Mouse (Mus musculus): ENCODE measurements around the gene Adprhl1. TPM values are rescaled to one million over a fixed set of nuclear protein-coding genes. Genes with fewer than 3 reads are reported as not detected.

The Adprhl1 gene
- total RNA-seq (2023): not detected

GRCm38 (mm10) chr8:13254019-13254418 is at the start of gene Adprhl1:
Gene Adprhl1 (minus strand): TSS chr8:13254162.

GRCm38 (mm10) chr8:13287692-13288623 is 34.0 kb upstream of the Adprhl1 start, which contains the start of the genes Dcun1d2 and Tmco3:
Gene Dcun1d2 (minus strand): TSS chr8:13288131.
Gene Tmco3 (plus strand): TSS chr8:13288190.

DNA sequence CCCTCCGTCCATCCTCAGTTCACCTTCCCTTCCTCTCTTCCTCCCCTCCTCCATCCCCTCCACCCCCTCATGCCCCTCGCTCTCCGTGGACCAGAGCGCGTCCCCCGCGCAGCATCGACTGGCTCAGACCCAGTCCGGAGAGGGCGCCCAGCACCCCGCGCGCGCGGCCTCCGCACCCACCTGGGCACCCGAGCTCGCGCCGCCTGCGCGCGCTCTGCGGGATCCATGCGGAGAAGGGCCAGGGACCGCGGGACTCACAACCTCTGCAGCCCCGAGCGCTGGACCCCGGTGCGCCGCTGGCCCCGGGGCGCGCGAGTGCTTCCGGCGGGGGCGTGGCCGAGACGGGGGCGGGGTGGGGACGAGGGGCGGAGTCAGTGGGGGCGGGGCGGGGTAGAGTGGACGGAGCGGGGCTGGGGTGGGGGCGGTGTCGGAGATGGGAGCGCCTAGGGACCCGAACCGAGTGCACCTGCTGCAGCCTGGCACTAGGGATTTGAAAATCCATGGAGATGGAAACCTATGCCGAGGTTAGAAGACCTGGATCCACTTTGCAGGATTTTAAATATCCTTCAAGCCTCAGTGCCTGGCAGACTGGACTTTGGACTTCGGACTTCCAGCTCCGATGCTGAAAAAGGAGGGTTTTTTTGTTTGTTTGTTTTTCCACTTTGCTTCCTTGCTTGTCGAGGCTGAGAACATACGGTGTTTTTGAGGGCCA is 53.5 kb downstream of the Adprhl1 start, which contains the start of gene Grtp1:
Grtp1 (minus strand) TSS at position 320 of the 712 bp plus-strand sequence.

Other genes with a start within 250 kb of the Adprhl1 start
- gene F7, start 228.1 kb downstream of the Adprhl1 start, total RNA-seq (2023): 1 to 10 TPM; 1.8 to 2.7 TPM
- gene F10, start 216.9 kb downstream of the Adprhl1 start, total RNA-seq (2023): 10 to 100 TPM; 69.0 to 89.1 TPM
- under 1 TPM in 1 of 2 experiments, not detected in 1; 0.29 TPM for gene Proz, start 193.2 kb downstream of the Adprhl1 start, total RNA-seq (2023)
- 10 to 100 TPM; 24.9 to 28.8 TPM for gene Pcid2, start 148.7 kb downstream of the Adprhl1 start, total RNA-seq (2023)
- gene Cul4a, start 148.5 kb downstream of the Adprhl1 start, total RNA-seq (2023): 10 to 100 TPM; 38.7 to 49.9 TPM
- 100 to 1,000 TPM; 702 to 772 TPM for gene Lamp1, start 95.0 kb downstream of the Adprhl1 start, total RNA-seq (2023)
- not detected for gene Grtp1, start 53.5 kb downstream of the Adprhl1 start, total RNA-seq (2023)
- 10 to 100 TPM; 12.9 to 18.5 TPM for gene Dcun1d2, start 34.0 kb upstream of the Adprhl1 start, total RNA-seq (2023)
- gene Tmco3, start 34.0 kb upstream of the Adprhl1 start, total RNA-seq (2023): 10 to 100 TPM; 26.8 to 29.1 TPM
- gene Tfdp1, start 84.6 kb upstream of the Adprhl1 start, total RNA-seq (2023): 10 to 100 TPM; 33.9 to 34.6 TPM
- gene Atp4b, start 142.7 kb upstream of the Adprhl1 start, total RNA-seq (2023): not detected
- gene Grk1, start 150.9 kb upstream of the Adprhl1 start, total RNA-seq (2023): not detected
- not detected for gene Tmem255b, start 181.0 kb upstream of the Adprhl1 start, total RNA-seq (2023)
- gene Gas6, start 240.3 kb upstream of the Adprhl1 start, total RNA-seq (2023): 1 to 10 TPM; 2.7 to 4.6 TPM

Data from monocyte, adult 59 days (primary cell).